Mouse (Mus musculus) neural tube, embryonic 14.5 days (tissue): ENCODE data around the gene Adipor2. TPM values are rescaled to one million over a fixed set of nuclear protein-coding genes. Genes with fewer than 3 reads are reported as not detected.

Experiments used
- ATAC-seq: fragments of 200-750 bp; cut with Nextera tagmentation; 2 replicates; pipeline ENCODE4 v1.8.0; 2017; ENCODE audit warnings: low read depth, mild to moderate bottlenecking, moderate TSS enrichment, moderate library complexity
- H3K27ac ChIP-seq: fragments of 300-500 bp; sonication (generic); 2 replicates; pipeline ENCODE4 v1.5.1; 2014; ENCODE audit warnings: low read depth, mild to moderate bottlenecking, control low read depth, low read length, moderate library complexity, mixed read lengths
- H3K27me3 ChIP-seq: fragments of 300-500 bp; sonication (generic); 2 replicates; pipeline ENCODE4 v1.6.1; 2014; ENCODE audit warnings: low read length; ENCODE audit not compliant: control insufficient read depth, insufficient read depth
- H3K36me3 ChIP-seq: fragments of 300-500 bp; sonication (generic); 2 replicates; pipeline ENCODE4 v1.6.1; 2014; ENCODE audit warnings: low read length, mixed read lengths; ENCODE audit not compliant: control insufficient read depth, insufficient read depth
- H3K4me1 ChIP-seq: fragments of 300-500 bp; sonication (generic); 2 replicates; pipeline ENCODE4 v1.6.1; 2014; ENCODE audit warnings: low read length; ENCODE audit not compliant: control insufficient read depth, insufficient read depth
- H3K4me2 ChIP-seq: fragments of 300-500 bp; sonication (generic); 2 replicates; pipeline ENCODE4 v1.6.1; 2014; ENCODE audit warnings: mild to moderate bottlenecking, low read depth, low read length, control low read depth
- H3K4me3 ChIP-seq: fragments of 300-500 bp; sonication (generic); 2 replicates; pipeline ENCODE4 v1.5.1; 2014; ENCODE audit warnings: low read depth, low read length, control low read depth, mixed read lengths
- H3K9ac ChIP-seq: fragments of 300-500 bp; sonication (generic); replicated peaks from 2 replicates; pipeline ENCODE4 v1.6.1; 2014; ENCODE audit warnings: low read depth, mild to moderate bottlenecking, control low read depth, low read length, mixed read lengths
- H3K9me3 ChIP-seq: fragments of 300-500 bp; sonication (generic); 2 replicates; pipeline ENCODE4 v1.6.1; 2016; ENCODE audit warnings: low read length; ENCODE audit not compliant: control insufficient read depth
- WGBS: fragments of 180-500 bp; shearing (Covaris S2); extraction: QIAGEN DNeasy Blood & Tissue Kit; methylation state at CpG from one replicate; pipeline ENCODE4 v1.1.7; 2014; 5-methylcytosine and 5-hydroxymethylcytosine counted together
- polyA plus RNA-seq: library from polyadenylated mRNA; unstranded; fragments of >200 nt; fragmentation: Nextera tagmentation; extraction: Ambion mirVana; gene quantifications from 2 replicates; pipeline ENCODE4 v1.2.1, GENCODE M21; 2014

The Adipor2 gene
- polyA plus RNA-seq, 1 experiment from 2014 or later: 36.2 TPM

DNA sequence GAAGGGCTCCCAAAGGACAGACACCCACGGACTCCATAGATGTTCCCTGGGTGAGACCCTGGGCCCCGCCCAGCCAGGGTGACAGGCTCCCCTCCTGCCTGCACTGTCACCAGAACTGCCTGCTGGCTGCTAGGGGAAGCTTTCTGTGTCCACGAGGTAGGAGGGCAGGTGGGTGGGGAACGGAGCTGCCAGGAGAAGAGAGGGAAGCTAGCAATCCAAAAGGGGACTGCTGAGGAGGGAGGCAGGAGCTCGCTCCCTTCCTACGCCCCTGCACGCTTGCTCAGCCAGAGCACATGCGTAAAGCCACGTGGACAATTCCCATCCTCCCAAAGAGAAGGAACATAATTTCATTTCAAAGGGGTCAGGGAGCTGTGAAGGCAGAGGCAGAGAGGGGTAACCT lies 107.3 kb downstream of the Adipor2 start:
- H3K9me3 ChIP-seq: no peaks in the 10 kb centered on the region
- no peak for ATAC-seq
- H3K4me1 ChIP-seq: peaks cover 19% of the 10 kb centered on the region
- H3K36me3 ChIP-seq: no peaks in the 10 kb centered on the region
- no peak overlapping the region for H3K9ac ChIP-seq
- no peak overlapping the region for H3K27ac ChIP-seq
- no peak overlapping the region for H3K4me2 ChIP-seq
- no peak overlapping the region for H3K4me3 ChIP-seq
- no peaks in the 10 kb centered on the region for H3K27me3 ChIP-seq
- WGBS: 60% methylated on average over 9 of the region's 9 CpGs

DNA sequence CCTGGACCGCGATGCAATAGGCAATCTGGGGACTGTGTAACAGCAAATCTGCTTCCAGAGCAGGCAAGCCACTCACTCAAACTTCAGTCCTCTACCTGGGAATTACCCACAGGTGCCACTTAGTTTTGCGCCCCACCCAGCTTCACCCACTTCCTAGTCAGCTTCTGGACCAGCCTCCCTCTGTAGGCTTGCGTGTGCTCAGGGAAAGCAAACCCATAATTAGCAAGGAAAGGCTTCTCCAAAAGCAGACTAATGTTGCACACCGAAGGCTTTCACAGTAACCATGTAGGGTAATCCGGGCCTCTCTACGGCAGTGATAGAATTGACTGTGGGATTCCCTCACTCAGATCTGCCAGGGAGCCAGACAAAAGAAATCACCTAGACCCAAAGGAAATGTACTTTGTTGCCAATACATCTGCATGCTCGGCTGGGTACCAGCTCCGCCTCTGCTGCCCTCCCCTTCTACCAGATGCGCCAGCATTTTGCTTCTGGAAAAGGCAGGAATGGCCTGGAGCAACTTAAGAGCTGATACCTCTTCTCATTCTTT lies 109.6 kb downstream of the Adipor2 start:
- Histone ChIP-seq H3K27me3 (no peaks in the 10 kb centered on the region), H3K27ac (no peak overlapping the region), H3K9ac (no peak overlapping the region), H3K4me1 (peaks cover under 1% of the 10 kb centered on the region; the same call in 1 of the 2 replicates), H3K4me3 (no peak overlapping the region), H3K4me2 (no peak overlapping the region), H3K9me3 (no peaks in the 10 kb centered on the region), H3K36me3 (no peaks in the 10 kb centered on the region)
- ATAC-seq: no peak
- WGBS: 52% methylated on average over 10 of the region's 10 CpGs

GRCm38 (mm10) chr6:119303331-119303730 lies 114.2 kb downstream of the Adipor2 start:
- Histone ChIP-seq H3K4me2 (no peak overlapping the region), H3K4me1 (no peaks in the 10 kb centered on the region), H3K9ac (no peak overlapping the region), H3K36me3 (no peaks in the 10 kb centered on the region), H3K27ac (no peak overlapping the region), H3K4me3 (no peak overlapping the region), H3K27me3 (no peaks in the 10 kb centered on the region), H3K9me3 (no peaks in the 10 kb centered on the region)
- 93% methylated on average over 6 of the region's 6 CpGs for WGBS
- no peak for ATAC-seq

Other genes starting within 250 kb of the Adipor2 start
- 14.1 and 14.6 TPM in 2 replicates for gene Dcp1b, start 242.5 kb downstream of the Adipor2 start, polyA plus RNA-seq
- 12.0 and 13.7 TPM in 2 replicates for gene Cacna1c, start 221.3 kb downstream of the Adipor2 start, polyA plus RNA-seq
- gene Cacna2d4, start 181.2 kb downstream of the Adipor2 start, polyA plus RNA-seq: 0.19 and 0.26 TPM in 2 replicates
- gene Lrtm2, start 86.9 kb downstream of the Adipor2 start, polyA plus RNA-seq: 8.4 and 10.9 TPM in 2 replicates
- 3.5 and 3.8 TPM in 2 replicates for gene Fbxl14, start 62.0 kb upstream of the Adipor2 start, polyA plus RNA-seq
- 2.6 and 5.2 TPM in 2 replicates for gene Wnt5b, start 126.6 kb upstream of the Adipor2 start, polyA plus RNA-seq